Mouse (Mus musculus) liver, embryonic 14.5 days (tissue): ENCODE data around the gene Olfr1200. TPM values are rescaled to one million over a fixed set of nuclear protein-coding genes. Genes with fewer than 3 reads are reported as not detected.

Experiments used
- ATAC-seq: fragments of 200-750 bp; cut with Nextera tagmentation; 2 replicates; pipeline ENCODE4 v1.8.0; 2017; ENCODE audit warnings: moderate number of reproducible peaks, mild to moderate bottlenecking, moderate library complexity; ENCODE audit not compliant: insufficient read depth
- DNase-seq, 3 experiments: peaks; one replicate each; pipeline ENCODE4 v3.0.0-alpha.2; 2012 to 2013; ENCODE audit warnings: low read depth in 3 of 3, low spot score in 3 of 3
- H3K27ac ChIP-seq: fragments of 300-500 bp; sonication (generic); 2 replicates; pipeline ENCODE4 v1.5.1; 2014; ENCODE audit warnings: moderate library complexity, mild to moderate bottlenecking, control low read depth, inconsistent platforms
- H3K27me3 ChIP-seq: fragments of 300-500 bp; sonication (generic); 2 replicates; pipeline ENCODE4 v1.6.1; 2014; ENCODE audit warnings: mild to moderate bottlenecking, low read length, moderate library complexity; ENCODE audit not compliant: control insufficient read depth, insufficient read depth
- H3K36me3 ChIP-seq: fragments of 300-500 bp; sonication (generic); replicated peaks from 2 replicates; pipeline ENCODE4 v1.6.1; 2014; ENCODE audit warnings: low read depth; ENCODE audit not compliant: control insufficient read depth, insufficient read depth
- H3K4me1 ChIP-seq, 2 experiments: fragments of 200-500 bp in 1 of 2; fragments of 300-500 bp in 1 of 2; sonication (generic) in 1 of 2; replicated peaks; 2 replicates each; pipeline ENCODE4 v1.6.1; 2012 to 2014; ENCODE audit warnings: antibody characterized with exemption in 1 of 2, inconsistent platforms in 1 of 2, low read length in 1 of 2; ENCODE audit not compliant: control insufficient read depth in 2 of 2, insufficient read depth in 2 of 2
- H3K4me2 ChIP-seq: fragments of 300-500 bp; sonication (generic); 2 replicates; pipeline ENCODE4 v1.6.1; 2014; ENCODE audit warnings: low read depth, mild to moderate bottlenecking, control low read depth, moderate library complexity
- H3K4me3 ChIP-seq, 2 experiments: fragments of 200-500 bp in 1 of 2; fragments of 300-500 bp in 1 of 2; sonication (generic) in 1 of 2; 2 replicates each; pipeline ENCODE4 v1.5.1; 2012 to 2014; ENCODE audit warnings: low read depth in 2 of 2, low read length in 2 of 2, mild to moderate bottlenecking in 2 of 2, control low read depth in 1 of 2, inconsistent platforms in 1 of 2, moderate library complexity in 1 of 2; ENCODE audit not compliant: insufficient read depth in 1 of 2
- H3K9ac ChIP-seq: fragments of 300-500 bp; sonication (generic); replicated peaks from 2 replicates; pipeline ENCODE4 v1.6.1; 2014; ENCODE audit warnings: mild to moderate bottlenecking, control low read depth, moderate library complexity
- H3K9me3 ChIP-seq: fragments of 300-500 bp; sonication (generic); 2 replicates; pipeline ENCODE4 v1.6.1; 2016; ENCODE audit warnings: low read length, mixed read lengths; ENCODE audit not compliant: control insufficient read depth
- CTCF ChIP-seq: IDR thresholded peaks from 2 replicates; pipeline ENCODE4 v1.5.1; 2016; ENCODE audit warnings: antibody characterized with exemption, low read depth, control low read depth
- EP300 ChIP-seq: IDR thresholded peaks from 2 replicates; pipeline ENCODE4 v1.6.1; 2016; ENCODE audit warnings: antibody characterized with exemption, low read depth
- WGBS: fragments of 180-500 bp; shearing (Covaris S2); extraction: QIAGEN DNeasy Blood & Tissue Kit; methylation state at CpG from one replicate; pipeline ENCODE4 v1.1.7; 2014; ENCODE audit not compliant: insufficient replicate concordance; 5-methylcytosine and 5-hydroxymethylcytosine counted together
- polyA plus RNA-seq, 2 experiments: library from polyadenylated mRNA; depleted of rRNA in 1 of 2; stranded (reverse) in 1 of 2; unstranded in 1 of 2; fragments of >200 nt; fragmentation: Nextera tagmentation in 1 of 2; extraction: Ambion mirVana in 1 of 2; gene quantifications; 2 replicates each; pipeline versions ENCODE4 v1.2.1 to v1.2.3; 2012 to 2014

Olfr1200 gene
- polyA plus RNA-seq (2012; rRNA removed) (not detected in 2 replicates), polyA plus RNA-seq (2014; fragmentation: Nextera tagmentation; extraction: Ambion mirVana) (not detected in 2 replicates)

DNA sequence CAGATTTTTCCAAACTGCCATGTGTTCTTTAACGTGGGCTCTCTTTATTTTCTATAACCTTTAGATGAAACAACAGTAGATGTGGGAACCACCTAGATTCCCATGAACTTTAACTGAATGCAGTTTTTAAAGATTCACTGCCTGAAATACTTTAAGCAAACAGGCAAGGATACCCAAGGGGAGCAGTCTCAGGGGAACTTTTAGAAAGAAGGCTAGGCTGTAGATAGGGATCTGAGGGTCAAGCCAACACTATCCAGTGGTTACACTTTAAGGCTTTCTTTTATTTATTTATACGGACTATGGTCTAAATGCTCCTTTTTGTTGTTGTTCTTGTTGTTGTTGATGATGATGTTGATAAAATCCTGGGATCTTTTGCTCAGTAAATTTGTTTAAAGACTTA, at the start of gene Olfr1200:
Olfr1200 (minus strand) TSS at position 101 of the 400 bp plus-strand sequence.
- Histone ChIP-seq H3K4me1 (no peaks in the 10 kb centered on the region), H3K4me3 (no peak within 1 kb of the TSS), H3K9ac (no peak within 1 kb of the TSS), H3K4me2 (no peak within 1 kb of the TSS), H3K27ac (no peak within 1 kb of the TSS), H3K9me3 (no peaks in the 10 kb centered on the region), H3K27me3 (no peaks in the 10 kb centered on the region), H3K36me3 (no peaks in the 10 kb centered on the region)
- DNase-seq: no peak
- TF ChIP-seq EP300 (no peak), CTCF (no peak)
- no peak for ATAC-seq
- 55% methylated on average over 2 of the region's 2 CpGs for WGBS

GRCm38 (mm10) chr2:88814196-88814595, 43.9 kb upstream of the Olfr1200 start, which contains the start of gene Olfr1202:
Olfr1202 (plus strand) TSS chr2:88814496.
- H3K27me3 ChIP-seq: no peaks in the 10 kb centered on the region
- WGBS: 45% methylated on average over 1 of the region's 1 CpGs
- no peak within 1 kb of the TSS for H3K4me2 ChIP-seq
- no peak within 1 kb of the TSS for H3K27ac ChIP-seq
- no peak within 1 kb of the TSS for H3K4me3 ChIP-seq
- TF ChIP-seq CTCF (no peak), EP300 (no peak)
- H3K9ac ChIP-seq: no peak within 1 kb of the TSS
- H3K4me1 ChIP-seq: no peaks in the 10 kb centered on the region
- DNase-seq (no peak), ATAC-seq (no peak)
- H3K9me3 ChIP-seq: no peaks in the 10 kb centered on the region
- no peaks in the 10 kb centered on the region for H3K36me3 ChIP-seq

GRCm38 (mm10) chr2:88792736-88793135, 22.4 kb upstream of the Olfr1200 start, which contains the start of gene Olfr1201:
Olfr1201 (plus strand) TSS chr2:88793036.
- Histone ChIP-seq H3K4me2 (no peak within 1 kb of the TSS), H3K9ac (no peak within 1 kb of the TSS), H3K4me1 (no peaks in the 10 kb centered on the region), H3K36me3 (no peaks in the 10 kb centered on the region), H3K4me3 (no peak within 1 kb of the TSS), H3K27ac (no peak within 1 kb of the TSS), H3K27me3 (no peaks in the 10 kb centered on the region), H3K9me3 (no peaks in the 10 kb centered on the region)
- no peak for ATAC-seq
- DNase-seq: no peak
- TF ChIP-seq EP300 (no peak), CTCF (no peak)
- 67% methylated on average over 6 of the region's 6 CpGs for WGBS

DNA sequence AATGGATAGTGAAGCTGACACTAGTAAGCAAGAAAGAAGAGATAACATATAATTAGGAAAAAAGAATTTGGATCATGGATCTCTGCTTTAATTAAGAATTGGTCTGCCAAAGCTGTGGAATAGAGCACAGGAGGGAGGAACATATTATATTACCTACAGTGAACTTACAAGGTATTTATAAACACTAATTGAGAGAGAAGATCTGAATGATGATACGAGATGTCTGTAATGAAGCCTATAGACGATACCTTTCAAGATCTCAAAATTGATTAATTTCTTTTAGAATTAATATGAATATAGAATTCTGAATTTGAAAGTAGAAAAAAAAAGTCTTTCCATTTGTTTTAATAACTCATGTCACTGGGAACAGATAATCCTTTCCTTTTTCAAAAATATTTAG, 9.9 kb downstream of the Olfr1200 start, which contains the start of gene Olfr1199:
Olfr1199 (minus strand) TSS at position 101 of the 400 bp plus-strand sequence.
- Histone ChIP-seq H3K4me2 (no peak within 1 kb of the TSS), H3K9me3 (no peaks in the 10 kb centered on the region), H3K9ac (no peak within 1 kb of the TSS), H3K36me3 (no peaks in the 10 kb centered on the region), H3K27ac (no peak within 1 kb of the TSS), H3K4me3 (no peak within 1 kb of the TSS), H3K27me3 (no peaks in the 10 kb centered on the region), H3K4me1 (no peaks in the 10 kb centered on the region)
- TF ChIP-seq EP300 (no peak), CTCF (no peak)
- DNase-seq (no peak), ATAC-seq (no peak)
- 58% methylated on average over 2 of the region's 2 CpGs for WGBS

GRCm38 (mm10) chr2:88751270-88751669, 19.0 kb downstream of the Olfr1200 start, which contains the start of gene Olfr1198:
Olfr1198 (minus strand) TSS chr2:88751370.
- Histone ChIP-seq H3K36me3 (no peaks in the 10 kb centered on the region), H3K9ac (no peak within 1 kb of the TSS), H3K4me3 (no peak within 1 kb of the TSS), H3K9me3 (no peaks in the 10 kb centered on the region), H3K27ac (no peak within 1 kb of the TSS), H3K27me3 (no peaks in the 10 kb centered on the region), H3K4me1 (no peaks in the 10 kb centered on the region), H3K4me2 (no peak within 1 kb of the TSS)
- DNase-seq (no peak), ATAC-seq (no peak)
- 52% methylated on average over 2 of the region's 2 CpGs for WGBS
- TF ChIP-seq EP300 (no peak), CTCF (no peak)
